Mouse (Mus musculus) megakaryocyte progenitor cell, adult 5-6 weeks (primary cell): ENCODE measurements around the gene Lcn4. TPM values are rescaled to one million over a fixed set of nuclear protein-coding genes. Genes with fewer than 3 reads are reported as not detected.

Experiments
- ATAC-seq: replicated peaks from 2 replicates; pipeline ENCODE4 v1.8.0; 2016; ENCODE audit warnings: mild to moderate bottlenecking, moderate TSS enrichment, inconsistent platforms; ENCODE audit not compliant: poor library complexity
- total RNA-seq, 2 experiments: library from RNA; stranded (forward) in 1 of 2; stranded (reverse) in 1 of 2; fragments of 157-497, 149-512 nt in 1 of 2; fragments of 200-1000 nt in 1 of 2; gene quantifications; 2 replicates each; pipeline versions ENCODE4 v1.2.3 to v1.2.4; 2015 to 2017

Gene Lcn4
- total RNA-seq, 2 experiments from 2014 or later, result 0.30 TPM; not detected in 1

DNA sequence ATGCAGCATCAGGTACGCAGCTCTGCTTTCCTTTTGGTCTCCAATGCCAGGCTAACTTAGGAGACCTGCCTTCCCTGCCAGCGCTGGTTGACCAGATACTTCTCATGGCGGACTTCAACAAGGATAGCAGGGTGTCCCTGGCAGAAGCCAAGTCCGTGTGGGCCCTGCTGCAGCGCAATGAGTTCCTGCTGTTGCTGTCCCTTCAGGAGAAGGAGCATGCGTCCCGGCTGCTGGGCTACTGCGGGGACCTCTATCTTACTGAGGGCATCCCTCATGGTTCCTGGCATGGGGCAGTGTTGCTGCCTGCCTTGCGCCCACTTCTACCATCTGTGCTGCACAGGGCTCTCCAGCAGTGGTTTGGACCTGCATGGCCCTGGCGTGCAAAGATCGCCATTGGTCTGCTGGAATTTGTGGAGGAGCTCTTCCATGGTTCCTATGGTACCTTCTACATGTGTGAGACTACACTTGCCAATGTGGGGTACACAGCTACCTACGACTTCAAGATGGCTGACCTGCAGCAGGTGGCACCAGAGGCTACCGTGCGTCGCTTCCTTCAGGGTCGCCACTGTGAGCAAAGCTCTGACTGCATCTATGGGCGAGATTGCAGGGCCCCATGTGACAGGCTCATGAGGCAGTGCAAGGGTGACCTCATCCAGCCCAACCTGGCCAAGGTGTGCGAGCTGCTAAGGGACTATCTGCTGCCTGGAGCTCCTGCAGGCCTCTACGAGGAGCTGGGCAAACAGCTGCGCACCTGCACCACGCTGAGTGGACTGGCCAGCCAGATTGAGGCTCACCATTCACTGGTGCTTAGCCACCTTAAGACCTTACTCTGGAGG lies 35.4 kb downstream of the Lcn4 start:
- no peak for ATAC-seq

GRCm38 (mm10) chr2:26634629-26635488 lies 36.2 kb downstream of the Lcn4 start:
- ATAC-seq, result peak; percentile 33

- ATAC-seq, result no peak
Observed at GRCm38 (mm10) chr2:26633953-26634530, 37.0 kb downstream of the Lcn4 start.

DNA sequence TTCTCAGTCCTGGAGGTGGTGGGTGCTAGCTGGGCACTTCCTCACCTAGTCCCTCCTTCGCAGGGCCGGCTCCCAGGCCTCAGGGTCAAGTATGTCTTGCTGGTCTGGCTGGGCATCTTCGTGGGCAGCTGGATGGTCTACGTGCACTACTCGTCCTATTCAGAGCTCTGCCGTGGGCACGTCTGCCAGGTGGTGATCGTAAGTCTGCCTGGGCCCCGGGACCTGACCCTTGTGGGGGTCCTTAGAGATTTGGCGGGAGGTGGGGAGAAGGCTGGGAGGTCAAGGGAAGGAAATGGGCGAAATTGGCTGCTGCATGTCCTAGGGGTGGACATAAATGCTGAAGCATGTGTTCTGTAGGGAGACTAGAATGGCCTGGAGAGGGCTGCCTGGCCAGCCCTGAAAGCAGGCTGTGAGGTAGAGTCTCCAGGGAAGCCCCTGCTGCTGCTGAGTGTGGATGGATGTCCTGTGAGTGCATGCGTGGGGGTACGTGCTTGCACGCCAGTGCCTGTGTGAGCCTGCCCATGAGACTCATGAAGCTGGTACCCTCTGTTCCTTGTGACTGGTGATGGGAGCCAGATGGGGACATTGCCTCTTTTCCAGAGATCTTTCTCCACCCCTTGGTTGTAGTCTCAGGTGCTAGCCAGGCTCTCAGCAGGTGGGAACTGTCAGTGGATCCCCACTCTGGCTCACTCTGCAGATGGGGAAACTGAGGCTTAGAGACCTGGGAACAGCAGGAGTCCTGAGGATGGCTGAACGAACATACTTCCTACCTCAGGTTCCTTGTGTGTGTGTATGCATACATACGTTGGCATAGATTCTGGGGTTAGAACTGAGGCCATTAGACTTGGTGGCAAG lies 38.3 kb downstream of the Lcn4 start:
- ATAC-seq, result no peak

- no peak for ATAC-seq
Observed at GRCm38 (mm10) chr2:26628792-26629437, 42.2 kb downstream of the Lcn4 start.

- ATAC-seq, result peak; percentile 67
Observed at GRCm38 (mm10) chr2:26627921-26628739, 43.0 kb downstream of the Lcn4 start, which contains the start of gene Fam69b. TSS of gene Fam69b (plus strand) at chr2:26628457.

DNA sequence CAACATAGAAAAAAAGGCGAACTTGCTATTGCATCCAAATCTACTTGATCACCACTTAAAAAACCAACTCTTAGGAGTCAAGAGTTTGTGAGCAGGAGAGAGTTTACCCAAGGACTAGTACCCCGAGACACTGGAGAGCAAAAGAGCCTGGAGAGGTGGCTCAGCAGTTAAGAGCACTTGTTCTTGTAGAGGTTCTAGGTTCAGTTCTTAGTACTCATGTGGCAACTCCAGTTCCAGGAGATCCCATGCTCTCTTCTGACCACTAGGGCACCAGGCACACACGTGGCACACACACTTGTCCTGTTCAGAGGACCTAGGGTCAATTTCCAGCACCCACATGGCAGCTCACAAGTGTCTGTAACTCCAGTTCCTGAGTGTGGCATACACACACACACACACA lies 45.0 kb downstream of the Lcn4 start:
- ATAC-seq, result 0 out of 2 replicates have a peak, but pooled peaks have one; percentile 32

- ATAC-seq, result peak; percentile 27; the same call in 1 of the 2 replicates
Observed at GRCm38 (mm10) chr2:26625419-26625818, 45.7 kb downstream of the Lcn4 start.

GRCm38 (mm10) chr2:26622984-26623383 lies 48.1 kb downstream of the Lcn4 start:
- ATAC-seq, result peak; percentile 56; the same call in 1 of the 2 replicates

DNA sequence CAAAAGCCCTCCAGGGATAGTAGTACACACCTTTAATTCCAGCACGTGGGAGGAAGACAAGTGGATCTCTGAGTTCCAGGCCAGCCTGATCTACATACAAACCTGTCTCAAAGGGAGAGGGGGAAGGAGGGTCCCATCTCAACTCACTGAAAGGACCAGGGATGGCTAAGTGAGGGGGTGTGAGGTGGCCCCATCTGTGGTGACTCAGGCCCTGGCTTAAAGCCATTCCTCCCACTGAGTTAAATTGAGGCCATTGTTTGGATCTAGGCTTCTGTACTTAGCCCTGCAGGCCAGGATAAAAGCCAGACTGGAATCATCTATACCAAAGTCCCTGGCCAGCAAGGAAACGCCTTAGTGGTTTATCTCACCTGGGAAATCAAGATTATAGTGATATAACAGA lies 49.8 kb downstream of the Lcn4 start:
- ATAC-seq, result no peak

- ATAC-seq, result no peak
Observed at GRCm38 (mm10) chr2:26617928-26618327, 53.2 kb downstream of the Lcn4 start.

Other genes with a start within 250 kb of the Lcn4 start
- gene Sec16a, start 226.1 kb downstream of the Lcn4 start, total RNA-seq (2015), result 33.9 and 48.3 TPM in 2 replicates
- 23.9 and 29.7 TPM in 2 replicates for gene Sec16a, start 226.1 kb downstream of the Lcn4 start, total RNA-seq (2017)
- gene Notch1, start 154.6 kb downstream of the Lcn4 start, total RNA-seq (2015), result 15.5 and 19.0 TPM in 2 replicates
- 8.8 and 9.3 TPM in 2 replicates for gene Notch1, start 154.6 kb downstream of the Lcn4 start, total RNA-seq (2017)
- gene Egfl7, start 91.3 kb downstream of the Lcn4 start, total RNA-seq (2015), result 29.9 and 58.3 TPM in 2 replicates
- gene Egfl7, start 91.3 kb downstream of the Lcn4 start, total RNA-seq (2017), result 24.6 and 24.9 TPM in 2 replicates
- gene Gm20532, start 84.6 kb downstream of the Lcn4 start, total RNA-seq (2015), result not detected in 2 replicates
- gene Gm20532, start 84.6 kb downstream of the Lcn4 start, total RNA-seq (2017), result not detected in 2 replicates
- gene Agpat2, start 66.9 kb downstream of the Lcn4 start, total RNA-seq (2015), result 47.8 and 50.3 TPM in 2 replicates
- 43.5 and 52.3 TPM in 2 replicates for gene Agpat2, start 66.9 kb downstream of the Lcn4 start, total RNA-seq (2017)
- gene Fam69b, start 42.8 kb downstream of the Lcn4 start, total RNA-seq (2015), result 2.8 and 4.8 TPM in 2 replicates
- 9.2 and 9.4 TPM in 2 replicates for gene Fam69b, start 42.8 kb downstream of the Lcn4 start, total RNA-seq (2017)
- not detected in 2 replicates for gene Abo, start 193.7 kb upstream of the Lcn4 start, total RNA-seq (2015)
- not detected in 2 replicates for gene Abo, start 193.7 kb upstream of the Lcn4 start, total RNA-seq (2017)
- gene Surf6, start 231.6 kb upstream of the Lcn4 start, total RNA-seq (2015), result 14.7 and 26.2 TPM in 2 replicates
- gene Surf6, start 231.6 kb upstream of the Lcn4 start, total RNA-seq (2017), result 50.7 and 56.8 TPM in 2 replicates
- 7.2 and 7.7 TPM in 2 replicates for gene Med22, start 239.4 kb upstream of the Lcn4 start, total RNA-seq (2015)
- 17.0 and 17.6 TPM in 2 replicates for gene Med22, start 239.4 kb upstream of the Lcn4 start, total RNA-seq (2017)
- 2,379 and 2,445 TPM in 2 replicates for gene Rpl7a, start 239.5 kb upstream of the Lcn4 start, total RNA-seq (2015)
- 2,150 and 2,311 TPM in 2 replicates for gene Rpl7a, start 239.5 kb upstream of the Lcn4 start, total RNA-seq (2017)
- 55.3 and 55.8 TPM in 2 replicates for gene Surf2, start 245.1 kb upstream of the Lcn4 start, total RNA-seq (2015)
- 62.8 and 86.7 TPM in 2 replicates for gene Surf2, start 245.1 kb upstream of the Lcn4 start, total RNA-seq (2017)
- gene Surf1, start 245.2 kb upstream of the Lcn4 start, total RNA-seq (2015), result 72.3 and 90.4 TPM in 2 replicates
- 51.3 and 73.5 TPM in 2 replicates for gene Surf1, start 245.2 kb upstream of the Lcn4 start, total RNA-seq (2017)